Mouse (Mus musculus) G1E (cell line): ENCODE data around the gene Spocd1.

ENCODE experiments used
- CTCF ChIP-seq: IDR thresholded peaks from 2 replicates; pipeline ENCODE4 v1.5.1; 2012; ENCODE audit warnings: low read depth, low read length, inconsistent platforms, mixed read lengths
- GATA1 ChIP-seq: IDR thresholded peaks from 2 replicates; pipeline ENCODE4 v1.6.1; 2012; ENCODE audit warnings: borderline replicate concordance, low read length, inconsistent platforms, mixed read lengths
- GATA2 ChIP-seq: IDR thresholded peaks from 2 replicates; pipeline ENCODE4 v1.6.1; 2012; ENCODE audit warnings: low read depth, low read length, inconsistent platforms, borderline replicate concordance
- POLR2AphosphoS5 ChIP-seq: IDR thresholded peaks from 2 replicates; pipeline ENCODE4 v1.6.1; 2012; ENCODE audit warnings: low read depth, low read length, inconsistent platforms; ENCODE audit not compliant: insufficient replicate concordance
- TAL1 ChIP-seq: conservative IDR thresholded peaks from 2 replicates; pipeline ENCODE4 v1.6.1; 2012; ENCODE audit warnings: low read depth, low read length, inconsistent platforms, mixed read lengths

GRCm38 (mm10) chr4:129971989-129972388 lies 42.9 kb downstream of the Spocd1 start:
- TF ChIP-seq CTCF (no peak), GATA1 (no peak), TAL1 (no peak), POLR2AphosphoS5 (no peak), GATA2 (no peak)
